Mouse (Mus musculus) midbrain, embryonic 11.5 days (tissue): ENCODE measurements around the gene Tln2. TPM values are rescaled to one million over a fixed set of nuclear protein-coding genes. Genes with fewer than 3 reads are reported as not detected.

ENCODE experiments used
- ATAC-seq: fragments of 200-750 bp; cut with Nextera tagmentation; 2 replicates; pipeline ENCODE4 v1.8.0; 2017; ENCODE audit warnings: moderate TSS enrichment, moderate library complexity; ENCODE audit not compliant: low FRiP score
- DNase-seq: peaks from one replicate; pipeline ENCODE4 v3.0.0; 2015; ENCODE audit warnings: low spot score; ENCODE audit errors: missing footprints
- H3K27ac ChIP-seq: fragments of 300-500 bp; sonication (generic); 2 replicates; pipeline ENCODE4 v1.5.1; 2014; ENCODE audit warnings: low read depth, low read length
- H3K27me3 ChIP-seq: fragments of 300-500 bp; sonication (generic); 2 replicates; pipeline ENCODE4 v1.6.1; 2014; ENCODE audit warnings: mild to moderate bottlenecking, low read length, moderate library complexity, mixed read lengths; ENCODE audit not compliant: control insufficient read depth, insufficient read depth
- H3K36me3 ChIP-seq: fragments of 300-500 bp; sonication (generic); 2 replicates; pipeline ENCODE4 v1.6.1; 2014; ENCODE audit warnings: mild to moderate bottlenecking, low read length, moderate library complexity, mixed read lengths; ENCODE audit not compliant: control insufficient read depth, insufficient read depth
- H3K4me1 ChIP-seq: fragments of 300-500 bp; sonication (generic); 2 replicates; pipeline ENCODE4 v1.6.1; 2014; ENCODE audit warnings: low read length; ENCODE audit not compliant: control insufficient read depth, insufficient read depth
- H3K4me2 ChIP-seq: fragments of 300-500 bp; sonication (generic); 2 replicates; pipeline ENCODE4 v1.6.1; 2014; ENCODE audit warnings: mild to moderate bottlenecking, moderate library complexity
- H3K4me3 ChIP-seq: fragments of 300-500 bp; sonication (generic); 2 replicates; pipeline ENCODE4 v1.5.1; 2014; ENCODE audit warnings: low read depth, low read length
- H3K9ac ChIP-seq: fragments of 300-500 bp; sonication (generic); 2 replicates; pipeline ENCODE4 v1.6.1; 2014; ENCODE audit warnings: low read length
- H3K9me3 ChIP-seq: fragments of 300-500 bp; sonication (generic); 2 replicates; pipeline ENCODE4 v1.6.1; 2016; ENCODE audit warnings: low read length; ENCODE audit not compliant: control insufficient read depth
- WGBS: fragments of 180-500 bp; shearing (Covaris S2); extraction: QIAGEN DNeasy Blood & Tissue Kit; methylation state at CpG from one replicate; pipeline ENCODE4 v1.1.7; 2014; 5-methylcytosine and 5-hydroxymethylcytosine counted together
- polyA plus RNA-seq: library from polyadenylated mRNA; unstranded; fragments of >200 nt; fragmentation: Nextera tagmentation; extraction: Ambion mirVana; gene quantifications from 2 replicates; pipeline ENCODE4 v1.2.1, GENCODE M21; 2014

Tln2 gene
- polyA plus RNA-seq, 1 experiment from 2014 or later: 17.9 TPM

DNA sequence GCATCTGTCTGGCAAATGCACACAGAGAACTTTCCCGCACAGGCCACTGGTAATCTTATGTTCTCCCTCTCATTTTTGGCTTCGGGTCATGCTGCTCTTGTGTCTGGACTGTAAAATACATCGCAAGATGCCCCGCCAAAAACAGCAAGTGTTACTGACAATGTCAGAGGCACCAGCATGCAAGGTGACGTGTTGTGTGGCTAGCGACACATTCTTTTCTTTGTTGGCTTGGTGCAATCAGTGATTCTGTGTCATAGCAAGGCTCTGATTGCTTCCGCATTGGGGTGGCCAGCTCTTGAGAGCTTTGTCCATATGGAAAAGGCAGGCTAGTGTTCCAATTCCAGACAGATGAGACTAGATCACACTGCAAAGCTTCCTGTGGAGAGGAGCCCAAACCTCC, 288.8 kb downstream of the Tln2 start:
- no peak overlapping the region for H3K4me3 ChIP-seq
- H3K9ac ChIP-seq: no peak overlapping the region
- no peaks in the 10 kb centered on the region for H3K9me3 ChIP-seq
- DNase-seq (no peak), ATAC-seq (no peak)
- no peaks in the 10 kb centered on the region for H3K27me3 ChIP-seq
- H3K4me1 ChIP-seq: no peaks in the 10 kb centered on the region
- no peak overlapping the region for H3K27ac ChIP-seq
- no peaks in the 10 kb centered on the region for H3K36me3 ChIP-seq
- 88% methylated on average over 7 of the region's 7 CpGs for WGBS
- H3K4me2 ChIP-seq: no peak overlapping the region

DNA sequence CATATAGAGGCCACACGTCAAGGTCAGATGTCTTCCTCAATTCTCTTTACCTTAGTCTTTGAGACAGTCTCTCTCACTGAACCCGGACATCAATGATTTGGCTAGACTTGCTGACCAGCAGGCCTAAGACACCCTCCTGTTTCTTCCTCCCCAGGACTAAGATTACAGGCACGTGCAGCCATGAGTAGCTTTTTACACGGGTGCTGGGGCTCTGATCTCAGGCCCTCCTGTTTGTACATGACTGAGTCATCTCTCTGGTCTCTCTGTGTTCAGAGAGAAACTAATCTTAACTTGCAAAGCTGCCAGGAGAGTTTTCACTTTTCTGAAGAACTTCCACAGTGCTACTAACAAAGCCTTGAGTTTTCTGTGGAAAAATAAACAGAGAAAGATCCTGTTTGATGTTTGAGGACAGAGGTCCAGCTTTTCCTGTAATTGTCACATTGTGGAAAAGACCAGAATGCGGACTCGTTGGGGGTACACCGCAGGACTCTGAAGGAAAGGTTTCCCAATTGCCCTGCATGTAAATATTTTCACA, 289.4 kb downstream of the Tln2 start:
- H3K4me1 ChIP-seq: no peaks in the 10 kb centered on the region
- no peak overlapping the region for H3K4me3 ChIP-seq
- no peaks in the 10 kb centered on the region for H3K9me3 ChIP-seq
- ATAC-seq (no peak), DNase-seq (no peak)
- 82% methylated on average over 7 of the region's 7 CpGs for WGBS
- H3K36me3 ChIP-seq: no peaks in the 10 kb centered on the region
- no peak overlapping the region for H3K27ac ChIP-seq
- H3K9ac ChIP-seq: no peak overlapping the region
- no peaks in the 10 kb centered on the region for H3K27me3 ChIP-seq
- no peak overlapping the region for H3K4me2 ChIP-seq

DNA sequence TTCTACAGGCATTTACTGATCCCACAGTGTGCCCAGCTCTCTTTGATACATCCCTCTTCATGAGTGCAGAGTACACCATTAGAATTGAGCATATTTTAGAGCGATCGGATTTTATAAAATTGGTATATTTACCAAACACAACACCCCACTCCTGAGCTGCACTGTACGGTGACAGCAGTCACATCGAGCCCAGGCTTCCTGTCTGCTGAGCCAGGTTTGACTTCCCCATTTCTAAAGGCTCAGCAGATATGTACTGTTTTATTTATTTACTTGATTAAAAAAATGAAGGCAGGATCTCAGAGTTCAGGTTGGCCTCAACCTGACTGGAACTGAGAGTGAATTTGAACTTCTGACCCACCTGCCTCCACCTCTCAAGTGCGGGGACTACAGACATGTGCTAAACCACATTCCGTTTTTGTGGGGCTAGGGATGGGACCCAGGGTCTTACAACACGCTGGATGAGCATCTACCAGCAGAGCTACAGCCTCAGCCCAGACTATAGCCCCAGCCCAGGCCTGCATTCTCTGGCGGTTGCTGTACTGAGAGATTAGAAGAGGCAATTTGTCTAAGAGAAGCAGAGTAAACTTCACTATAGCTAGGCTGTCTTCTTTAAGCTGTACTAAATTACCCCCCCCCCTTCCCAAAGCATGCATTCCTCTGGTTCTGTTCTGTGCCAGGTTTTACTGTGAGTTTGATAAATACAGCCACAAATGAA, 292.1 kb downstream of the Tln2 start:
- H3K9ac ChIP-seq: no peak overlapping the region
- H3K4me3 ChIP-seq: no peak overlapping the region
- no peaks in the 10 kb centered on the region for H3K36me3 ChIP-seq
- H3K4me2 ChIP-seq: no peak overlapping the region
- no peaks in the 10 kb centered on the region for H3K4me1 ChIP-seq
- no peak for DNase-seq
- H3K27me3 ChIP-seq: no peaks in the 10 kb centered on the region
- H3K27ac ChIP-seq: no peak overlapping the region
- ATAC-seq: no peak
- H3K9me3 ChIP-seq: no peaks in the 10 kb centered on the region
- 86% methylated on average over 8 of the region's 8 CpGs for WGBS

DNA sequence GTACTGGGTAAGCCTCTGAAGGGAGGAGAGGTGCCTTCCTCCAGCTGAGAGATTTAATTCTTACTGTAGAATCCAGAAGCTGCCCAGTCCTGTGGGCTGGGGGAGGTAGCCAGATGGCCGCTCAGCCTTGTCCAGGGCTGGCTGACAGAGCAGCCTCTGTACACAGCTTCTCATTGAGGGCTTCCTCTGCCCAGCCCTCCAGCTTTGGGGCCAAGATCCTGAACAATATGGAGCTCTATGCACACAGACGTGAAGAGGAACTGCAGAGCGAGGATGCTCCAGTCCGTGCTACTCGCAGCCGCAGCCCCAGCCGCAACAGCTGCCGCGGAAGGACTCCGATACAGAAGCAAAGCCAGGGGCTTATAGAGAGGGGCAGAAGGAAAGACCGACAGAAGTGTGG, 294.0 kb downstream of the Tln2 start:
- H3K27ac ChIP-seq: no peak overlapping the region
- no peak overlapping the region for H3K9ac ChIP-seq
- no peaks in the 10 kb centered on the region for H3K9me3 ChIP-seq
- peaks cover 2% of the 10 kb centered on the region for H3K4me1 ChIP-seq
- H3K36me3 ChIP-seq: no peaks in the 10 kb centered on the region
- H3K27me3 ChIP-seq: no peaks in the 10 kb centered on the region
- ATAC-seq (no peak), DNase-seq (no peak)
- WGBS: 84% methylated on average over 11 of the region's 11 CpGs
- no peak overlapping the region for H3K4me3 ChIP-seq
- no peak overlapping the region for H3K4me2 ChIP-seq

DNA sequence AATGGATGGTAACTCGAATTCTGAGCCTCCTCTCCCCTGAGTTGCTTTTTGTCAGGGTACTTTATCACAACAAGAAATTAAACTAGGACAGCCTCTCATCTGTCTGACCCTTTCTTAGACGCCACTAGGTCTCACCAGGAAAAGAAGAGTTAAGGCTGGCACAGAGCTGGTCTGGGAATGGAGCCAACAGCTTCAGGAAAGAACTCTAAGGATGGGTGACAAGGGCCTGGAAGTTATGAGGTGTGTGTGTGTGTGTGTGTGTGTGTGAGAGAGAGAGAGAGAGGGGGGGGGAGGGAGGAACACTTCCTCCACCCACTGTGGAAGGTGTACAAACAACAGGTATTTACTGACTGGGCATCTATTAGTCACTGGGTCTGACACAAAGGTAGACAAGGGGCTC, 294.6 kb downstream of the Tln2 start:
- Histone ChIP-seq H3K9ac (no peak overlapping the region), H3K27me3 (no peaks in the 10 kb centered on the region), H3K36me3 (no peaks in the 10 kb centered on the region), H3K27ac (no peak overlapping the region), H3K9me3 (no peaks in the 10 kb centered on the region), H3K4me1 (peaks cover 2% of the 10 kb centered on the region), H3K4me3 (no peak overlapping the region), H3K4me2 (no peak overlapping the region)
- ATAC-seq (no peak), DNase-seq (no peak)
- 74% methylated on average over 2 of the region's 2 CpGs for WGBS

DNA sequence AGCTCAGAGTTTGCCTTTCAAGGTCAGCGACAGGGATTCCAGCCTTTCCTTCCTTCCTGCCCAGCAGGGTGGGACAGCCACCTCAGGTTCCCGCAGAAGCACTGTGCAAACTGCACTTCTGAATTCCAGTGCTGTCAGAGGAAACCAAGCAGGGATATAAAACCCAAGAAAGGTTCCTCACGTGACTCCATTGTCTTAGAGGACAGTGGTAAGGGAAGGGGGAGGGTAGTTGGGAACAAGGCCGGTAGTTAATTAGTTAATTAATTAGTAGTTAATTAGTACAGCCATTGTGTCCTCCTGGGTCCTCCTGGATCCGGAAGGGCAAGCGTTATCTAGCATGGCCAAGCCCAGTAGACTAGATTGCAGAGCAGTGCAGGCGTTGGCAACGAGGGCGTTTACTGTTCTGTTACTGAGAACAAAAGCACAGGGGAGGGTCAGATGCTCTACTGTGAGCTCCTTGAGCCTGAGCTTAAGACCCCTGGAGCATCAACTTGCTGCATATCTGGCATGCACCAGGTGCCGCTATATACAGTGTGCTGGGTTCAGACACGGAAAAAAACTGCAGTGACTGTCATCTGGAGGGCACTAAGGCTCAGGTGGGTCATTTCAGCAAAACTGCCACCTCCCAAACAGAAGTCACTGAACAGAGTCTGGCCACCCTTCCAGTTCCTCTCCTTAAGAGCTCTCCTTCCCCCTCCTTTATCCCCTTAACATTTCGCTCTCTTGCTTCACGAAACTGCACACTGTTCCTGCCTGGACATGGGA, 298.5 kb downstream of the Tln2 start:
- H3K36me3 ChIP-seq: no peaks in the 10 kb centered on the region
- no peak overlapping the region for H3K27ac ChIP-seq
- H3K9ac ChIP-seq: no peak overlapping the region
- DNase-seq: peak; percentile 86
- peaks cover 2% of the 10 kb centered on the region for H3K4me1 ChIP-seq
- no peak overlapping the region for H3K4me3 ChIP-seq
- 0 out of 2 replicates have a peak, but pooled peaks have one; percentile 5 for ATAC-seq
- no peaks in the 10 kb centered on the region for H3K9me3 ChIP-seq
- 29% methylated on average over 13 of the region's 13 CpGs for WGBS
- H3K27me3 ChIP-seq: no peaks in the 10 kb centered on the region
- H3K4me2 ChIP-seq: no peak overlapping the region

DNA sequence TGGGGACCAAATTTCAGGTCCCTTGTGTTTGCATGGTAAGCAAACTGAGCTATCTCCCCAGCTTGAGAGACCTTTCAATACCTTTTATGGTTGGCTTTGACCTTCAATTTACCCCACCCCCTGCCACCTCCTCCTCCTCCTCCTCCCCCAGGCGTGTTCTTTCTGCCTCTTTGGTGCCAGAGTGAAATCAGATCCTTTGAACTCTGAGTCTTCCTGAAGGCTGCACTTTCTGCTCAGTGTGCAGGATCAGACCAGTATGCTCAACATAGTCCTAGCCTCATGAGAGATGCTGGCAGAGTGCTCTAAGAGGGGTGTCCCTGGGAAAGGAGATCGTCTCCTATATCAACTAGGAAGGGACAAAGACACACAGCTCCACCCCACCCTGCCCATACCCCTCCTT, 309.4 kb downstream of the Tln2 start:
- WGBS: 74% methylated on average over 2 of the region's 2 CpGs
- Histone ChIP-seq H3K9ac (no peak overlapping the region), H3K4me3 (no peak overlapping the region), H3K4me2 (no peak overlapping the region), H3K9me3 (no peaks in the 10 kb centered on the region), H3K27ac (no peak overlapping the region), H3K4me1 (no peaks in the 10 kb centered on the region), H3K27me3 (no peaks in the 10 kb centered on the region), H3K36me3 (no peaks in the 10 kb centered on the region)
- DNase-seq (no peak), ATAC-seq (no peak)

DNA sequence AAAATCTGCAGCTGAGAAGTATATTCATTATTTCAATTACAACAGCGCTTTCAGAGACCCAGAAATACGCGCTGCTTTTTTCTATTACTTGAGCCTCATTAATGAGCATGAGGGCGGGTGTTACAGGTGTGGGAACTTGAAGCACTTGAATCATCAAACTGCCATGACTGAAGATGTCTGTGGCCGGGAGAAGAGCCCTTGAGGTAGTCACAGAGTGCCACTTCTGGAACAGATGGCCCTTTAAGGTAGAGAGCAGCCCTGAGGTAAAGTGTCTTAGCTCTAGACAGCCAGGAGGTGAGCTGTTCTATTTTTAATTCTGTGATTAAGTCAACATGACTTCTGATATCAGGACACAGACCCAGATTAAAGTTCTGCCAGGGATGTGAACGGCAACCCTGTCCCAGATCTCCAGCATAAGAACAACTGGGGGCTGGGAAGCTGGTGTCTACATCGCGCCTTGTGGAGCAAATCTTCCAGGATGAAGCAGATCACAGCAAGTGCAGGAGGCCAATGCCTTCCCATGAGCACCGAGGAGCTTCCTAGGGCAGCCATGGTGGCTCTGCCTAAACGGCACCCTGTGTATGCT, 312.0 kb downstream of the Tln2 start:
- Histone ChIP-seq H3K9me3 (no peaks in the 10 kb centered on the region), H3K27me3 (no peaks in the 10 kb centered on the region), H3K4me2 (no peak overlapping the region), H3K4me1 (no peaks in the 10 kb centered on the region), H3K9ac (no peak overlapping the region), H3K36me3 (no peaks in the 10 kb centered on the region), H3K27ac (no peak overlapping the region), H3K4me3 (no peak overlapping the region)
- 94% methylated on average over 10 of the region's 10 CpGs for WGBS
- ATAC-seq (no peak), DNase-seq (no peak)

DNA sequence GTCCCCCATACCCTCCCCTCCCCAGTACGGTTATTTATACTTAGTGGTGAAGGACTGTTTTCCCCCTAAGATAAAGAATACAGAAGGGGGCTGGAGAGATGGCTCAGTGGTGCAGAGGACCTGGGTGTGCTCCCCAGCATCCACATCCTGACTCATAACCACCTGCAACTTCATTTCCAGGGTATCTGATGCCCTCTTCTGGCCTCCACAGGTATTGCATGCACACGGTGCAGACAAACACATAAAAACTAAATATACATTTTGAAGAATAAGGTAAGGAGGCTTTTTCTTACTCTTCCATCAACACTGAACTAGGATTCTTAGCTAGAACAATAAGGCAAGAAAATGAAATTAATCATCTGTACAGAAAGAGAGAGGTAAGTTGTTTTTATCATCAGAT, 314.2 kb downstream of the Tln2 start:
- H3K4me1 ChIP-seq: no peaks in the 10 kb centered on the region
- WGBS: 100% methylated on average over 2 of the region's 2 CpGs
- H3K4me3 ChIP-seq: no peak overlapping the region
- H3K27me3 ChIP-seq: no peaks in the 10 kb centered on the region
- H3K4me2 ChIP-seq: no peak overlapping the region
- DNase-seq: no peak
- ATAC-seq: no peak
- H3K36me3 ChIP-seq: no peaks in the 10 kb centered on the region
- no peak overlapping the region for H3K9ac ChIP-seq
- H3K9me3 ChIP-seq: no peaks in the 10 kb centered on the region
- no peak overlapping the region for H3K27ac ChIP-seq
